Mouse (Mus musculus) CH12.LX (cell line): ENCODE measurements around the gene Ftsj3. TPM values are rescaled to one million over a fixed set of nuclear protein-coding genes. Genes with fewer than 3 reads are reported as not detected.

Source experiments
- DNase-seq: peaks from one replicate; pipeline ENCODE4 v3.0.0-alpha.2; 2013; ENCODE audit errors: extremely low read depth
- H3K27ac ChIP-seq: 2 replicates; pipeline ENCODE4 v1.5.1; 2012; ENCODE audit warnings: low read depth, mild to moderate bottlenecking, control low read depth, moderate library complexity; ENCODE audit not compliant: insufficient read depth
- H3K27me3 ChIP-seq: replicated peaks from 2 replicates; pipeline ENCODE3; 2012; ENCODE audit warnings: inconsistent platforms
- H3K36me3 ChIP-seq, 2 experiments: replicated peaks in 1 of 2; 2 replicates each; pipeline versions ENCODE3 to v1.6.1; 2012; ENCODE audit warnings: inconsistent platforms in 1 of 2, low read length in 1 of 2, mild to moderate bottlenecking in 1 of 2, mixed read lengths in 1 of 2, moderate library complexity in 1 of 2; ENCODE audit not compliant: control insufficient read depth in 1 of 2, insufficient read depth in 1 of 2
- H3K4me1 ChIP-seq, 2 experiments: 2 replicates each; pipeline ENCODE4 v1.6.1; 2012; ENCODE audit warnings: inconsistent platforms in 1 of 2, moderate library complexity in 1 of 2; ENCODE audit not compliant: insufficient read depth in 2 of 2, control insufficient read depth in 1 of 2
- H3K4me2 ChIP-seq: 2 replicates; pipeline ENCODE4 v1.6.1; 2012; ENCODE audit warnings: low read depth, mild to moderate bottlenecking, control low read depth; ENCODE audit not compliant: poor library complexity, insufficient read depth, severe bottlenecking
- H3K4me3 ChIP-seq, 3 experiments: fragments of 150-350 bp in 1 of 3; sonication (generic) in 1 of 3; replicated peaks in 1 of 3; 2 replicates each; pipeline versions ENCODE3 to v1.5.1; 2011 to 2012; ENCODE audit warnings: low read depth in 2 of 3, low read length in 2 of 3, mild to moderate bottlenecking in 2 of 3, moderate library complexity in 2 of 3, control low read depth in 1 of 3, improper control_type of control experiment in 1 of 3, inconsistent platforms in 1 of 3, mixed read lengths in 1 of 3; ENCODE audit not compliant: poor library complexity in 1 of 3
- H3K79me2 ChIP-seq: replicated peaks from 2 replicates; pipeline ENCODE4 v1.6.1; 2012; ENCODE audit warnings: mild to moderate bottlenecking, moderate library complexity; ENCODE audit not compliant: control insufficient read depth, poor library complexity, insufficient read depth, severe bottlenecking; ENCODE audit errors: extremely low read depth
- H3K9ac ChIP-seq: 2 replicates; pipeline ENCODE4 v1.6.1; 2012; ENCODE audit warnings: low read depth, mild to moderate bottlenecking, control low read depth, moderate library complexity; ENCODE audit not compliant: insufficient read depth
- H3K9me3 ChIP-seq: replicated peaks from 2 replicates; pipeline ENCODE3; 2012; ENCODE audit warnings: low read length, inconsistent platforms, mixed read lengths
- BHLHE40 ChIP-seq: IDR thresholded peaks from 2 replicates; pipeline ENCODE4 v1.6.1; 2011; ENCODE audit warnings: mild to moderate bottlenecking, low read depth, low read length, improper control_type of control experiment
- CHD1 ChIP-seq: IDR thresholded peaks from 2 replicates; pipeline ENCODE4 v1.6.1; 2012; ENCODE audit warnings: low read depth, low read length, improper control_type of control experiment, inconsistent platforms
- CTCF ChIP-seq, 2 experiments: IDR thresholded peaks in 1 of 2; conservative IDR thresholded peaks in 1 of 2; 2 replicates each; pipeline ENCODE4 v1.5.1; 2011 to 2012; ENCODE audit warnings: low read depth in 2 of 2, low read length in 2 of 2, improper control_type of control experiment in 1 of 2, inconsistent platforms in 1 of 2, mild to moderate bottlenecking in 1 of 2, moderate library complexity in 1 of 2
- ELF1 ChIP-seq: IDR thresholded peaks from 2 replicates; pipeline ENCODE4 v1.6.1; 2014; ENCODE audit warnings: low read depth, mild to moderate bottlenecking, inconsistent platforms, low read length, improper control_type of control experiment
- ETS1 ChIP-seq: conservative IDR thresholded peaks from 2 replicates; pipeline ENCODE4 v1.6.1; 2012; ENCODE audit warnings: low read depth, mild to moderate bottlenecking, inconsistent platforms, low read length, improper control_type of control experiment, moderate library complexity
- HCFC1 ChIP-seq: IDR thresholded peaks from 2 replicates; pipeline ENCODE4 v1.6.1; 2012; ENCODE audit warnings: low read depth, mild to moderate bottlenecking, inconsistent platforms, low read length, improper control_type of control experiment
- KAT2A ChIP-seq: IDR thresholded peaks from 2 replicates; pipeline ENCODE4 v1.6.1; 2012; ENCODE audit warnings: low read length, improper control_type of control experiment, inconsistent platforms; ENCODE audit not compliant: insufficient replicate concordance
- MAFK ChIP-seq: IDR thresholded peaks from 2 replicates; pipeline ENCODE4 v1.6.1; 2011; ENCODE audit warnings: low read length, improper control_type of control experiment; ENCODE audit not compliant: insufficient replicate concordance
- MAX ChIP-seq: IDR thresholded peaks from 2 replicates; pipeline ENCODE4 v1.6.1; 2011; ENCODE audit warnings: low read length, improper control_type of control experiment
- MXI1 ChIP-seq: IDR thresholded peaks from 2 replicates; pipeline ENCODE4 v1.6.1; 2011; ENCODE audit warnings: mild to moderate bottlenecking, low read depth, low read length, improper control_type of control experiment
- MYC ChIP-seq: IDR thresholded peaks from 2 replicates; pipeline ENCODE4 v1.6.1; 2011; ENCODE audit warnings: low read depth, mild to moderate bottlenecking, improper control_type of control experiment, low read length
- NELFE ChIP-seq: IDR thresholded peaks from 2 replicates; pipeline ENCODE4 v1.6.1; 2011; ENCODE audit warnings: low read depth, low read length, improper control_type of control experiment
- NRF1 ChIP-seq: IDR thresholded peaks from 2 replicates; pipeline ENCODE4 v1.6.1; 2014; ENCODE audit warnings: low read depth, mild to moderate bottlenecking, inconsistent platforms, low read length, improper control_type of control experiment, moderate library complexity
- PAX5 ChIP-seq: IDR thresholded peaks from 2 replicates; pipeline ENCODE4 v1.6.1; 2012; ENCODE audit warnings: low read length, inconsistent platforms, mixed read lengths
- POLR2A ChIP-seq: IDR thresholded peaks from 2 replicates; pipeline ENCODE4 v1.6.1; 2011; ENCODE audit warnings: low read depth, mild to moderate bottlenecking, improper control_type of control experiment, low read length
- POLR2AphosphoS2 ChIP-seq: IDR thresholded peaks from 2 replicates; pipeline ENCODE4 v1.6.1; 2011; ENCODE audit warnings: low read depth, low read length, improper control_type of control experiment
- RAD21 ChIP-seq: IDR thresholded peaks from 2 replicates; pipeline ENCODE4 v1.6.1; 2011; ENCODE audit warnings: low read depth, mild to moderate bottlenecking, low read length, improper control_type of control experiment, moderate library complexity
- SIN3A ChIP-seq: IDR thresholded peaks from 2 replicates; pipeline ENCODE4 v1.6.1; 2012; ENCODE audit warnings: low read length, improper control_type of control experiment, inconsistent platforms
- SMC3 ChIP-seq: IDR thresholded peaks from 2 replicates; pipeline ENCODE4 v1.6.1; 2011; ENCODE audit warnings: low read depth, low read length, improper control_type of control experiment
- TCF12 ChIP-seq: IDR thresholded peaks from 2 replicates; pipeline ENCODE4 v1.6.1; 2014; ENCODE audit warnings: low read depth, mild to moderate bottlenecking, inconsistent platforms, low read length, improper control_type of control experiment
- UBTF ChIP-seq: IDR thresholded peaks from 2 replicates; pipeline ENCODE4 v1.6.1; 2012; ENCODE audit warnings: low read depth, mild to moderate bottlenecking, inconsistent platforms, low read length, improper control_type of control experiment, moderate library complexity
- USF1 ChIP-seq: IDR thresholded peaks from 2 replicates; pipeline ENCODE4 v1.6.1; 2014; ENCODE audit warnings: low read depth, mild to moderate bottlenecking, inconsistent platforms, low read length, improper control_type of control experiment
- ZKSCAN1 ChIP-seq: IDR thresholded peaks from 2 replicates; pipeline ENCODE4 v1.6.1; 2012; ENCODE audit warnings: low read depth, inconsistent platforms, low read length, improper control_type of control experiment, borderline replicate concordance
- ZMIZ1 ChIP-seq: IDR thresholded peaks from 2 replicates; pipeline ENCODE4 v1.6.1; 2012; ENCODE audit warnings: low read depth, mild to moderate bottlenecking, inconsistent platforms, low read length, improper control_type of control experiment
- ZNF384 ChIP-seq: IDR thresholded peaks from 2 replicates; pipeline ENCODE4 v1.6.1; 2012; ENCODE audit warnings: low read depth, low read length, improper control_type of control experiment, inconsistent platforms
- dilution Hi-C: fragments of 300-500 bp; cut with MboI; formaldehyde crosslinking; loops from 2 replicates; pipeline ENCODE4 v1.14.3; 2020; ENCODE audit warnings: low sequenced_read_pairs; ENCODE audit not compliant: extremely low pct_unique_long_range_greater_than_20kb, extremely low pct_ligation_motif_present
- in situ Hi-C: fragments of 300-500 bp; cut with MboI; formaldehyde crosslinking; loops from 3 replicates; pipeline ENCODE4 v1.14.3; 2019; ENCODE audit warnings: low sequenced_read_pairs, low pct_ligation_motif_present, low pct_unique_long_range_greater_than_20kb, mixed read lengths
- polyA plus RNA-seq: library from polyadenylated mRNA; unstranded; fragments of >175 nt; gene quantifications from 2 replicates; pipeline ENCODE4 v1.2.1, GENCODE M21; 2012; ENCODE audit warnings: low read depth; ENCODE audit not compliant: insufficient read length
- total RNA-seq, 2 experiments: library from RNA; depleted of rRNA; stranded (reverse); fragments of 300-350 nt in 1 of 2; fragments of >200 nt in 1 of 2; gene quantifications; 2 replicates each; pipeline ENCODE4 v1.2.3; 2012 to 2014

The Ftsj3 gene
- total and polyA plus RNA-seq, 3 experiments, result 178 to 298 (median 215) TPM

- peaks cover 24 to 62% of the 10 kb centered on the region in 2 experiments for H3K4me1 ChIP-seq
- DNase-seq, result peak; percentile 42
Measured at GRCm38 (mm10) chr11:106271794-106272643, 16.1 kb upstream of the Ftsj3 start.

GRCm38 (mm10) chr11:106271131-106271793, 15.4 kb upstream of the Ftsj3 start:
- H3K9me3 ChIP-seq, result no peaks in the 10 kb centered on the region
- peaks cover 16 to 30% of the 10 kb centered on the region in 2 experiments for H3K36me3 ChIP-seq
- in situ Hi-C loops (no loop called here), dilution Hi-C loops (no loop called here)
- H3K4me3 ChIP-seq, result peak overlapping the region; percentile 73 to 95 (median 82)
- peak overlapping the region; percentile 95 for H3K4me2 ChIP-seq
- H3K27ac ChIP-seq, result no peak overlapping the region
- peaks cover 40% of the 10 kb centered on the region for H3K79me2 ChIP-seq
- no peak for DNase-seq
- TF ChIP-seq USF1 (no peak), BHLHE40 (no peak), HCFC1 (no peak), NELFE (no peak), SMC3 (peak; percentile 28; the same call in 1 of the 2 replicates), POLR2A (no peak), MXI1 (peak; percentile 23; the same call in 1 of the 2 replicates), PAX5 (no peak), ZNF384 (no peak), MYC (no peak), ELF1 (no peak), MAFK (no peak), ETS1 (no peak), TCF12 (no peak), MAX (no peak), ZKSCAN1 (no peak), CTCF (conservative IDR thresholded peaks at IDR 0.05 in 1 of 2, IDR thresholded peaks at IDR 0.05 in 1 of 2; ENCODE audit: low read depth in 2 of 2, low read length in 2 of 2) (peak; percentile 13 to 35; a peak in 2 of 4 replicates), KAT2A (no peak), ZMIZ1 (no peak), RAD21 (peak; percentile 5), CHD1 (no peak), SIN3A (no peak), POLR2AphosphoS2 (no peak), UBTF (no peak)
- H3K9ac ChIP-seq, result peak overlapping the region; percentile 81
- H3K4me1 ChIP-seq, result peaks cover 19 to 62% of the 10 kb centered on the region in 2 experiments
- H3K27me3 ChIP-seq, result no peaks in the 10 kb centered on the region

More at GRCm38 (mm10) chr11:106271794-106272643, 16.1 kb upstream of the Ftsj3 start:
- peak overlapping the region; percentile 95 for H3K4me2 ChIP-seq
- peak overlapping the region; percentile 81 for H3K9ac ChIP-seq
- in situ Hi-C loops, result no loop called here
- dilution Hi-C loops, result no loop called here
- no peaks in the 10 kb centered on the region for H3K9me3 ChIP-seq
- TF ChIP-seq HCFC1 (no peak), ZNF384 (peak; percentile 60), CHD1 (peak; percentile 78), MYC (no peak; the same call in 1 of the 2 replicates), SMC3 (no peak), NRF1 (0 out of 2 replicates have a peak, but pooled peaks have one; percentile 7), BHLHE40 (0 out of 2 replicates have a peak, but pooled peaks have one; percentile 12), UBTF (peak; percentile 95; the same call in 1 of the 2 replicates)
- peaks cover 40% of the 10 kb centered on the region for H3K79me2 ChIP-seq
- peak overlapping the region; percentile 22; the same call in 1 of the 2 replicates for H3K27ac ChIP-seq
- no peaks in the 10 kb centered on the region for H3K27me3 ChIP-seq
- H3K4me3 ChIP-seq, result peak overlapping the region; percentile 73 to 95 (median 82)
- peaks cover 8 to 22% of the 10 kb centered on the region in 2 experiments for H3K36me3 ChIP-seq
